In genomic region chr9:111689146-111689545, GRCm38 (mm10) we compare ENCODE assay signal across 10 mouse cellular contexts. TPM values are rescaled to one million over a fixed set of nuclear protein-coding genes. Genes with fewer than 3 reads are reported as not detected.
DNase-seq lines count a peak whose midpoint lies in the region; ATAC-seq and TF ChIP-seq lines count a peak whose summit lies in the region.
"Had no signal": no experiment of that assay in that cellular context is flagged by ENCODE, and none has a peak within 500 bp of the region (broad histone marks: within the 10 kb centered on the region; RNA-seq: fewer than 3 reads in every experiment).

No protein-coding gene starts in this region.

- peak; percentile 83 for DNase-seq in brain, adult 2 months (ENCODE audit: low read depth, low spot score)
- DNase-seq in layer of hippocampus, adult 11-12 months (ENCODE audit: low spot score), result peak; percentile 19
- no peak for DNase-seq in urinary bladder, postnatal 14 days (ENCODE audit: low spot score)
- no peak for DNase-seq in ovary, postnatal 10 days (ENCODE audit: low spot score)
- no peak for DNase-seq in heart, adult 2 months
- DNase-seq: spleen, adult 18-20 months had no signal

- H3K27me3 ChIP-seq in forebrain, embryonic 15.5 days, result no peaks in the 10 kb centered on the region
- peaks cover 31% of the 10 kb centered on the region for H3K27me3 ChIP-seq in forebrain, embryonic 12.5 days
- peaks cover 24% of the 10 kb centered on the region for H3K27me3 ChIP-seq in limb, embryonic 13.5 days
- H3K27me3 ChIP-seq in heart, adult 2 months (ENCODE audit: control insufficient read depth, insufficient read depth, low read length), result peaks cover 5% of the 10 kb centered on the region

- ATAC-seq in forebrain, embryonic 15.5 days (replicated peaks), result peak; percentile 29; the same call in 1 of the 2 replicates
- no peak for ATAC-seq in forebrain, embryonic 12.5 days (ENCODE audit: low FRiP score)
- no peak for ATAC-seq in limb, embryonic 13.5 days (ENCODE audit: low FRiP score, low read depth)

- TF ChIP-seq EP300 in heart, adult 2 months (IDR thresholded peaks at IDR 0.05; ENCODE audit: insufficient read depth, low read depth, low read length), result no peak

- H3K79me2 ChIP-seq in heart, adult 2 months (replicated peaks; ENCODE audit: control insufficient read depth, insufficient read depth, low read length), result no peaks in the 10 kb centered on the region

- H3K4me2 ChIP-seq in forebrain, embryonic 15.5 days (replicated peaks), result peak overlapping the region; percentile 89
- H3K4me2 ChIP-seq in forebrain, embryonic 12.5 days, result no peak overlapping the region
- peak overlapping the region; percentile 90 for H3K4me2 ChIP-seq in limb, embryonic 13.5 days (replicated peaks)

- no peaks in the 10 kb centered on the region for H3K9me3 ChIP-seq in forebrain, embryonic 15.5 days
- no peaks in the 10 kb centered on the region for H3K9me3 ChIP-seq in forebrain, embryonic 12.5 days
- no peaks in the 10 kb centered on the region for H3K9me3 ChIP-seq in limb, embryonic 13.5 days

- H3K4me1 ChIP-seq in forebrain, embryonic 15.5 days, result peaks cover 17% of the 10 kb centered on the region
- peaks cover 11% of the 10 kb centered on the region for H3K4me1 ChIP-seq in forebrain, embryonic 12.5 days
- H3K4me1 ChIP-seq in limb, embryonic 13.5 days, result peaks cover 9% of the 10 kb centered on the region; the same call in 1 of the 2 replicates
- H3K4me1 ChIP-seq in heart, adult 2 months (ENCODE audit: control insufficient read depth, insufficient read depth, low read length), result no peaks in the 10 kb centered on the region

- no peak overlapping the region for H3K9ac ChIP-seq in forebrain, embryonic 15.5 days (replicated peaks)
- no peak overlapping the region for H3K9ac ChIP-seq in forebrain, embryonic 12.5 days
- no peak overlapping the region for H3K9ac ChIP-seq in limb, embryonic 13.5 days
- H3K9ac ChIP-seq in heart, adult 2 months (ENCODE audit: low read depth, low read length), result no peak overlapping the region

- H3K36me3 ChIP-seq in forebrain, embryonic 15.5 days, result no peaks in the 10 kb centered on the region
- no peaks in the 10 kb centered on the region for H3K36me3 ChIP-seq in forebrain, embryonic 12.5 days (replicated peaks)
- no peaks in the 10 kb centered on the region for H3K36me3 ChIP-seq in limb, embryonic 13.5 days
- H3K36me3 ChIP-seq in heart, adult 2 months (ENCODE audit: control insufficient read depth, insufficient read depth, low read length), result no peaks in the 10 kb centered on the region

- H3K27ac ChIP-seq in forebrain, embryonic 15.5 days (replicated peaks), result no peak overlapping the region
- no peak overlapping the region for H3K27ac ChIP-seq in forebrain, embryonic 12.5 days
- no peak overlapping the region for H3K27ac ChIP-seq in limb, embryonic 13.5 days
- no peak overlapping the region for H3K27ac ChIP-seq in heart, adult 2 months

- intact Hi-C loops in heart, adult 2 months (cut with DNase I), result no loop called here

- WGBS in forebrain, embryonic 15.5 days, result 56% methylated on average over 11 of the region's 11 CpGs
- WGBS in forebrain, embryonic 12.5 days, result 83% methylated on average over 11 of the region's 11 CpGs
- WGBS in limb, embryonic 13.5 days, result 57% methylated on average over 11 of the region's 11 CpGs
- WGBS in heart, adult 2 months, result 60% methylated on average over 11 of the region's 11 CpGs

- TF ChIP-seq POLR2A in heart, adult 2 months (IDR thresholded peaks at IDR 0.05; ENCODE audit: insufficient read depth, low read depth, low read length), result no peak

- no peak for TF ChIP-seq CTCF in heart, adult 2 months (IDR thresholded peaks at IDR 0.05)

- H3K4me3 ChIP-seq in forebrain, embryonic 15.5 days, result no peak overlapping the region
- H3K4me3 ChIP-seq in forebrain, embryonic 12.5 days (replicated peaks), result no peak overlapping the region
- H3K4me3 ChIP-seq in limb, embryonic 13.5 days, result peak overlapping the region; percentile 61
- H3K4me3 ChIP-seq in heart, adult 2 months, result no peak overlapping the region

RNA-seq across cellular contexts. Expression of gene Stac, which starts 1.0 kb away (rescaled TPM):
- 3.5 and 4.0 TPM in 2 replicates for polyA plus RNA-seq in forebrain, embryonic 15.5 days (2015; fragmentation: Nextera tagmentation; extraction: Ambion mirVana)
- 2.3 and 3.1 TPM in 2 replicates for polyA plus RNA-seq in forebrain, embryonic 12.5 days (2016; fragmentation: Nextera tagmentation; extraction: Ambion mirVana)
- polyA plus RNA-seq in limb, embryonic 13.5 days (2015; fragmentation: Nextera tagmentation; extraction: Ambion mirVana), result 6.6 and 8.0 TPM in 2 replicates
- total RNA-seq in heart, adult 2 months (2021), result under 1 TPM; 0.16 to 0.64 TPM
- 0.35 and 0.43 TPM in 2 replicates for polyA plus RNA-seq in heart, adult 2 months (2012; rRNA removed)
- total RNA-seq: granulocyte monocyte progenitor cell, adult 5-6 weeks had no signal

Comparison
In these comparisons a context has a peak if more than half of its experiments do, and no peak if none do; other contexts are left out.
1. DNase-seq: peak in brain, adult 2 months (single experiment) and layer of hippocampus, adult 11-12 months (single experiment); none in urinary bladder, postnatal 14 days (single experiment), ovary, postnatal 10 days (single experiment) and heart, adult 2 months (0 of 2).